Mouse (Mus musculus) cerebellum, adult 9-10 months (tissue): ENCODE measurements around the gene Spata7.
A peak's percentile ranks its signal among the peaks of the same experiment; 100 is the strongest.
"Not testable (repeated sequence)": the region's sequence is repeated elsewhere in the genome, so short reads cannot be mapped to it uniquely, and the experiment has no call there.

Source experiments
- DNase-seq: peaks from one replicate; pipeline ENCODE4 v3.0.0; 2022

Gene Spata7

GRCm38 (mm10) chr12:98627392-98628259, at the start of gene Spata7:
Gene Spata7 (plus strand): TSS chr12:98628157.
- DNase-seq = peak; percentile 88

GRCm38 (mm10) chr12:98585302-98585701, 42.7 kb upstream of the Spata7 start:
- DNase-seq = peak; percentile 66

GRCm38 (mm10) chr12:98588573-98588972, 39.4 kb upstream of the Spata7 start:
- no peak for DNase-seq

- DNase-seq = no peak
Observed at GRCm38 (mm10) chr12:98591016-98591415, 36.9 kb upstream of the Spata7 start.

GRCm38 (mm10) chr12:98600861-98601260, 27.1 kb upstream of the Spata7 start:
- DNase-seq = no peak

GRCm38 (mm10) chr12:98602114-98602513, 25.8 kb upstream of the Spata7 start:
- DNase-seq = peak; percentile 34

- DNase-seq = no peak
Observed at GRCm38 (mm10) chr12:98605264-98605663, 22.7 kb upstream of the Spata7 start.

GRCm38 (mm10) chr12:98606595-98607290, 21.2 kb upstream of the Spata7 start:
- DNase-seq = peak; percentile 48

GRCm38 (mm10) chr12:98610341-98610740, 17.6 kb upstream of the Spata7 start:
- DNase-seq = no peak

GRCm38 (mm10) chr12:98614910-98615508, 12.9 kb upstream of the Spata7 start:
- no peak for DNase-seq

GRCm38 (mm10) chr12:98615746-98616145, 12.2 kb upstream of the Spata7 start:
- no peak for DNase-seq

- DNase-seq = no peak
Observed at GRCm38 (mm10) chr12:98619496-98619895, 8.5 kb upstream of the Spata7 start.

GRCm38 (mm10) chr12:98620922-98621321, 7.0 kb upstream of the Spata7 start:
- DNase-seq = peak; percentile 46

- DNase-seq = not testable (repeated sequence)
Observed at GRCm38 (mm10) chr12:98623266-98623665, 4.7 kb upstream of the Spata7 start.

- DNase-seq = peak; percentile 28
Observed at GRCm38 (mm10) chr12:98628260-98628970, 458 bp downstream of the Spata7 start.

GRCm38 (mm10) chr12:98644852-98645251, 16.9 kb downstream of the Spata7 start:
- no peak for DNase-seq

- DNase-seq = no peak
Observed at GRCm38 (mm10) chr12:98656873-98657272, 28.9 kb downstream of the Spata7 start.

GRCm38 (mm10) chr12:98662617-98663016, 34.7 kb downstream of the Spata7 start:
- DNase-seq = no peak

GRCm38 (mm10) chr12:98668132-98668814, 40.3 kb downstream of the Spata7 start:
- peak; percentile 76 for DNase-seq

GRCm38 (mm10) chr12:98669086-98669485, 41.1 kb downstream of the Spata7 start:
- DNase-seq = peak; percentile 27

- DNase-seq = peak; percentile 93
Observed at GRCm38 (mm10) chr12:98669864-98670263, 41.9 kb downstream of the Spata7 start.

GRCm38 (mm10) chr12:98670429-98670828, 42.5 kb downstream of the Spata7 start:
- peak; percentile 36 for DNase-seq
